Mouse (Mus musculus) embryonic facial prominence, embryonic 11.5 days (tissue): ENCODE results near the gene Piwil1. TPM values are rescaled to one million over a fixed set of nuclear protein-coding genes. Genes with fewer than 3 reads are reported as not detected.

Experiments
- ATAC-seq: fragments of 200-750 bp; cut with Nextera tagmentation; replicated peaks from 2 replicates; pipeline ENCODE4 v1.8.0; 2017; ENCODE audit warnings: low read depth; ENCODE audit not compliant: insufficient number of reproducible peaks, low FRiP score, low TSS enrichment
- DNase-seq: peaks from one replicate; pipeline ENCODE4 v3.0.0-alpha.2; 2015; ENCODE audit warnings: low spot score
- H3K27ac ChIP-seq: fragments of 300-500 bp; sonication (generic); replicated peaks from 2 replicates; pipeline ENCODE4 v1.5.1; 2014; ENCODE audit warnings: mild to moderate bottlenecking, low read depth, low read length, control low read depth
- H3K27me3 ChIP-seq: fragments of 300-500 bp; sonication (generic); 2 replicates; pipeline ENCODE4 v1.6.1; 2014; ENCODE audit warnings: mild to moderate bottlenecking, low read length, moderate library complexity, mixed read lengths; ENCODE audit not compliant: control insufficient read depth, insufficient read depth
- H3K36me3 ChIP-seq: fragments of 300-500 bp; sonication (generic); replicated peaks from 2 replicates; pipeline ENCODE4 v1.6.1; 2014; ENCODE audit warnings: low read depth, mild to moderate bottlenecking, low read length, moderate library complexity, mixed read lengths; ENCODE audit not compliant: control insufficient read depth, insufficient read depth
- H3K4me1 ChIP-seq: fragments of 300-500 bp; sonication (generic); 2 replicates; pipeline ENCODE4 v1.6.1; 2014; ENCODE audit warnings: low read length, mixed read lengths; ENCODE audit not compliant: control insufficient read depth, insufficient read depth
- H3K4me2 ChIP-seq: fragments of 300-500 bp; sonication (generic); 2 replicates; pipeline ENCODE4 v1.6.1; 2014; ENCODE audit warnings: low read depth, mild to moderate bottlenecking, control low read depth, low read length, moderate library complexity
- H3K4me3 ChIP-seq: fragments of 300-500 bp; sonication (generic); 2 replicates; pipeline ENCODE4 v1.5.1; 2014; ENCODE audit warnings: low read depth, low read length, control low read depth
- H3K9ac ChIP-seq: fragments of 300-500 bp; sonication (generic); replicated peaks from 2 replicates; pipeline ENCODE4 v1.6.1; 2014; ENCODE audit warnings: mild to moderate bottlenecking, control low read depth, low read length
- H3K9me3 ChIP-seq: fragments of 300-500 bp; sonication (generic); replicated peaks from 2 replicates; pipeline ENCODE4 v1.6.1; 2016; ENCODE audit warnings: mild to moderate bottlenecking, low read length, inconsistent platforms, mixed read lengths; ENCODE audit not compliant: control insufficient read depth
- WGBS: fragments of 180-500 bp; shearing (Covaris S2); extraction: QIAGEN DNeasy Blood & Tissue Kit; methylation state at CpG from one replicate; pipeline ENCODE4 v1.1.7; 2014; 5-methylcytosine and 5-hydroxymethylcytosine counted together
- polyA plus RNA-seq: library from polyadenylated mRNA; unstranded; fragments of >200 nt; fragmentation: Nextera tagmentation; extraction: Ambion mirVana; gene quantifications from 2 replicates; pipeline ENCODE4 v1.2.1, GENCODE M21; 2014

Piwil1 gene
- polyA plus RNA-seq, 1 experiment from 2014 or later: not detected

DNA sequence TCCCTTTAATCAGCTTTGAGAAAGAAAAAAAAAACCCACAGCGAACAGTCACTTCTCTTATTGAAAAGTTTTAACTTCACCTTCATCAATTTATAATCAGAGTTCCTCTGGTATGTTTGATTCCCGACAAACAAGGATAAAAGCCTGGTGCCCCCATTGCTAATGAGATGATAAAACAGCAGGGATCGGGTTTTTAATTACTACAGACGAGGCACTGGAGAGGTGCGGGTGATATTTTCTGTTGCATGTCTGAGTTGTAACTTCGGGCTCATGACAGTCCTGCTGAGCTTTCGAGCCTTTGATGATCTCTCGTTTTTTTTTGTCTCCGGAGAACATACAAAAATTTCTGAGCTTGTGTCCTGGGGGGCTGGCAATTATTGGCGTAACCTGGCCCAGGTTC, 5.5 kb upstream of the Piwil1 start:
- H3K27ac ChIP-seq: no peak overlapping the region
- no peak for ATAC-seq
- no peak for DNase-seq
- 55% methylated on average over 10 of the region's 10 CpGs for WGBS
- no peak overlapping the region for H3K4me2 ChIP-seq
- no peak overlapping the region for H3K4me3 ChIP-seq
- no peaks in the 10 kb centered on the region for H3K27me3 ChIP-seq
- H3K4me1 ChIP-seq: no peaks in the 10 kb centered on the region
- no peak overlapping the region for H3K9ac ChIP-seq
- no peaks in the 10 kb centered on the region for H3K36me3 ChIP-seq
- no peaks in the 10 kb centered on the region for H3K9me3 ChIP-seq

DNA sequence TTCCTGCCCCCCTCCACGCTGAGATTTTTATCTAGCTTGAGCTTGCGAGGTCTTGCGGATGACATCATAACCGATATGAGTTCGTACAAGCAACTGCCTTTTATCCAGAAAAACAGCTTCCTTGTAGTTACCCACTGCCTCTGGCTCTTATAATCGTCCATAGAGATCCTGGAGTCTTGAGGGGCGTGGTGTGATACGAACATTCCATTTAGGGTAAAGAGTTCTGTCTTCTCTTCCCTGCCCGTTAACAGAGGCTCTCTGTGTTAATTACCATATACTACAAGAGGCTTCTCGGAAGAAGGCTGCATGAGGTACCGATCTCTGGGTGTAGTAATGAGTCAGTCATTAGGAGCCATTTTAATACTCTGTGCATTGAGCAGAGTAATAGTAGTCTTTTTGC, 1.6 kb upstream of the Piwil1 start:
- Histone ChIP-seq H3K27ac (no peak overlapping the region), H3K27me3 (no peaks in the 10 kb centered on the region), H3K36me3 (no peaks in the 10 kb centered on the region), H3K4me1 (no peaks in the 10 kb centered on the region), H3K4me2 (no peak overlapping the region), H3K9ac (no peak overlapping the region), H3K4me3 (no peak overlapping the region), H3K9me3 (no peaks in the 10 kb centered on the region)
- no peak for DNase-seq
- 62% methylated on average over 11 of the region's 11 CpGs for WGBS
- no peak for ATAC-seq

DNA sequence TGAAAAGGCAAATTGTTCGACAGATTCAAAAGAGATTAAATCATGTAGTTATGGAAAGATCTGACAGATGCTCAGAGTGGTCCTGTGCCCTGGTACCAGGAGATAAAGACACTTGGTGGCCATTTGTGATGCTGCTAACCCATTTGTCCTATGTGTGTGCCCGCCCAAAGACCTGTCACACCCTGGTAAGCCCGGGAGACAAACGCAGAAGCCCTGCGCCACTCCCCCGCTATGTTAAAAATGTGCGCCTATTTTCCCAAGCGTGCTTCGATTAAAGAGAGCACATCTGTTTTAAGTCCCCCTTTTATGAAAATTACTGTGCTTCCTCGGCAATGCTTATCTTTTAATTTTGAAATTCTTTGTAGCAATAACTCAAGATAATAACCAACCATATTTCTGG, 1.4 kb downstream of the Piwil1 start:
- DNase-seq (no peak), ATAC-seq (no peak)
- 17% methylated on average over 10 of the region's 10 CpGs for WGBS
- H3K4me3 ChIP-seq: no peak overlapping the region
- no peak overlapping the region; the same call in 1 of the 2 replicates for H3K4me2 ChIP-seq
- no peaks in the 10 kb centered on the region for H3K4me1 ChIP-seq
- H3K27me3 ChIP-seq: no peaks in the 10 kb centered on the region
- H3K36me3 ChIP-seq: no peaks in the 10 kb centered on the region
- no peak overlapping the region for H3K27ac ChIP-seq
- H3K9ac ChIP-seq: no peak overlapping the region
- H3K9me3 ChIP-seq: no peaks in the 10 kb centered on the region

DNA sequence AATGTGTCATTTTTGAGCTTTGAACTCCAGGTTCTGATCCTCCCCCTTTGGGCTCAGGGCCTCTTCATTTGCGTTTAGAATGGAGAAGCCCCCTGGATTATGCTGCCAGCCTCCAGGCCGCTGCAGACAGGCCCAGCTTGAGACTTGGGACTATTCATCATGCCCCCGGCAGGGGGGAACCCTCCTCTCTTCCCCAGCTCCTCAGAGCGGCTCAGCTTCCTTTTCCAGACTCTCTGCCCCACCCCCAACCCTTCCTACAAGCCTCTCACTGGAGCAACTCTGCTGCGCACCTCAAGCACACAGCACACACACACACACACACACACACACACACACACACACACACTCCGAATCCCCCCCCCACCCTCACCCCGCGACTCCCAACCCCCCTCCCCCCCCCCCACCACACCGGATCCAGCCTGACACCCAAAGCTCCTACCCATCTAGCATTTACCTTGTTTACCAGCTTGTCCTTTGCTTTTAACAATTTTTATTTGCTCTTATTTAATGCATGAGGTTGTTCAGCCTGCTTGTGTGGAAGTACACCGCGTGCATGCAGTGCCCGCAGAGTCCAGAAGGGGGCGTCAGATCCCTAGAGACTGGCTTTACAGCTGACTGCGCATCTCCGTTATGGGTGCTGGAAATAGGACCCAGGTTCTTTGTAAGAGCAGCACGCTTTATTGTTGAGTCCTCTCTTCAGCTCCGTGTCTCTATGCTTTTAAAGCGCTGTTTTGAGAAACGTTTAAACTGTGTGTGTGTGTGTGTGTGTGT, 2.0 kb downstream of the Piwil1 start:
- peak overlapping the region; percentile 25; the same call in 1 of the 2 replicates for H3K4me2 ChIP-seq

DNA sequence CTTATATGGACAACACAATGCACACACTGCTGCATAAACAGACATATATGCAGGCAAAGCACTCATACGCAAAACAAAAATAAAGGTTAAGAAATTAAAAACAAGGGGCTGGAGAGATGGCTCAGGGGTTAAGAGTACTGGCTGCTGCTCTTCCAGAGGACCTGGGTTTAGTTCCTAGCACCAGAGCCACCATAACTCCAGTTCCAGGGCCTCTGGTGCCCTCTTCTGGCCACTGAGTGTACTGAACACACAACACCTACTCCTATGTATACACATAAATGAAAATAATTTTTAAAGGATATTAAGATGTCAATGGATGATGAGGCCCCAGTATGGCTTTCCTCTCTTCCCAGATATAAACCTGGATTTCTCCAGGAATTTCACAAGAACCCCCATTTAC, 4.1 kb downstream of the Piwil1 start:
- H3K4me3 ChIP-seq: no peak overlapping the region
- DNase-seq (no peak), ATAC-seq (no peak)
- no peaks in the 10 kb centered on the region for H3K36me3 ChIP-seq
- H3K4me2 ChIP-seq: no peak overlapping the region
- no peak overlapping the region for H3K9ac ChIP-seq
- H3K4me1 ChIP-seq: no peaks in the 10 kb centered on the region
- H3K9me3 ChIP-seq: no peaks in the 10 kb centered on the region
- WGBS: 93% methylated on average over 1 of the region's 1 CpGs
- no peaks in the 10 kb centered on the region for H3K27me3 ChIP-seq
- no peak overlapping the region for H3K27ac ChIP-seq

More for the DNA sequence above, 2.0 kb downstream of the Piwil1 start:
- Histone ChIP-seq H3K4me3 (no peak overlapping the region), H3K4me1 (no peaks in the 10 kb centered on the region), H3K27me3 (no peaks in the 10 kb centered on the region), H3K9ac (no peak overlapping the region), H3K36me3 (no peaks in the 10 kb centered on the region), H3K9me3 (no peaks in the 10 kb centered on the region), H3K27ac (no peak overlapping the region)
- ATAC-seq (0 out of 2 replicates have a peak, but pooled peaks have one; percentile 42), DNase-seq (peak; percentile 84)
- 42% methylated on average over 15 of the region's 19 CpGs for WGBS

DNA sequence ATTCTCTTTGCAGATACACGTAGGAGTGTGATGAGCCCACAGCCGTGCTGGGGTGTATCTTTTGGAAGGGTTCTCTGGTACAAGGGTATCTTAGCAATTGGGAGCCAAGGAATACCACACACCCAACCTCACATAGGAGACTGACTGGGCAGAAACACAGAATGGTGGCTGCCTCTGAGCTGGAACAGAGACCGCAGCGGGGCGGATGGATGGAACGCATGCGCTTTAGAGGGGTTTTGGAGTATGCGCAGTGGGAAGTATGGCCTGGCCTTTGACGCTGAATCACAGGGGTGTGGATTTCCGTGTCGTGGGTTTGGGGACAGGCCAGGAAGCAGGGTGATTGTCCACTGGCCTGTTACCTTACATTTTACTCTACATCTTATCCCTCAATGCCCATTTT, 4.9 kb downstream of the Piwil1 start:
- Histone ChIP-seq H3K4me2 (no peak overlapping the region), H3K27ac (no peak overlapping the region), H3K4me1 (no peaks in the 10 kb centered on the region), H3K4me3 (no peak overlapping the region), H3K9ac (no peak overlapping the region), H3K9me3 (no peaks in the 10 kb centered on the region), H3K27me3 (no peaks in the 10 kb centered on the region), H3K36me3 (no peaks in the 10 kb centered on the region)
- WGBS: 92% methylated on average over 11 of the region's 11 CpGs
- ATAC-seq (no peak), DNase-seq (no peak)

DNA sequence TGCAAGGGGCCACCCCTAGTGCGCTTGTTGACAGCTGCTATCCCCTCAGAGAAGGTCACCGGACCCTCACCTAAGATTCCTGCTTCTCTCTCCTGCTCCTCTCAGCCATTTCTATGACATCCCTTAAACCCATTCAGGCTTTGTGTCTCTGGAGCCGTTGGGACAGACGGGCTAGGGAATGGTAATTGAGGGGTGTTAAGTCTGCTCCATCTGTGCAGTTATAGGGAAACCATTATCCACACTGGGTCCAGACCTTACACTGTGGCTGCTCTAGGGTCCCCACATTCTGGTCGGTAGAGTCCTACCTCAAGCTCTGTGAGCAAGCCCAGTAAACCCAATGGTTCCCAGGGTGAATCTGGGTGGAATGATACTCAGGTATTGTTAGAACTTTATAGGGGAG, 6.6 kb downstream of the Piwil1 start:
- ATAC-seq (no peak), DNase-seq (no peak)
- Histone ChIP-seq H3K27me3 (no peaks in the 10 kb centered on the region), H3K4me3 (no peak overlapping the region), H3K9ac (no peak overlapping the region), H3K4me2 (no peak overlapping the region), H3K9me3 (no peaks in the 10 kb centered on the region), H3K27ac (no peak overlapping the region), H3K36me3 (no peaks in the 10 kb centered on the region), H3K4me1 (no peaks in the 10 kb centered on the region)
- WGBS: 74% methylated on average over 5 of the region's 5 CpGs

DNA sequence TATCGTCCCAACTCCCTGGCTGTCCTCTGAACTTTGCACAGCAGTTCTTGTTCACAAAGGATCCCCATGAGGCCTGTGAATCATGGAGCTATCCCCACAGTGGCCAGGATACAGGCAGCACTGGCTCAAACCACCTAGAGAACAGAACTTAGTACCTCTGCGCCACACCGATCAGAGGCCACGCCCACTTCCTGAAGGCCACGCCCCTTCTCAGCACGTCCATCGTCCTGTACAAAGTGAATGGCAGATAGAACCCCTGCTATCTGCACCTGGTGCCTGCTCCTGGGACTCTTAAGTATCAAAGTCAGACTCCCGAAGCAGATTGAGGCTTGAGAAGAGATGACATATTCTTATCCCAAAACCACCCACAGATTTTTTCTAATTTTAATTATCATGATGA, 8.3 kb downstream of the Piwil1 start:
- Histone ChIP-seq H3K4me3 (no peak overlapping the region), H3K4me1 (no peaks in the 10 kb centered on the region), H3K4me2 (no peak overlapping the region), H3K27ac (no peak overlapping the region), H3K9me3 (no peaks in the 10 kb centered on the region), H3K27me3 (no peaks in the 10 kb centered on the region), H3K9ac (no peak overlapping the region), H3K36me3 (no peaks in the 10 kb centered on the region)
- WGBS: 29% methylated on average over 8 of the region's 8 CpGs
- ATAC-seq: no peak
- no peak for DNase-seq
